Mouse (Mus musculus): Measurements from ENCODE around the gene Pomgnt2.

GRCm38 (mm10) chr9:122023873-122024272 is 27.0 kb upstream of the Pomgnt2 start:
- TF ChIP-seq CTCF (IDR thresholded peaks at IDR 0.05; ENCODE audit: borderline replicate concordance, extremely low read depth, insufficient read depth, insufficient read length) (no peak), POLR2A (IDR thresholded peaks at IDR 0.05; ENCODE audit: borderline replicate concordance, extremely low read depth, insufficient read depth, insufficient read length, poor library complexity, severe bottlenecking) (no peak)

Data from brain, embryonic 14.5 days (tissue).